Mouse (Mus musculus) myocyte (in vitro differentiated cells): ENCODE measurements around the gene Sephs2.

Experiments used
- CEBPB ChIP-seq: IDR thresholded peaks from 2 replicates; pipeline ENCODE4 v1.6.1; 2011; ENCODE audit warnings: mild to moderate bottlenecking, moderate library complexity; ENCODE audit not compliant: poor library complexity, insufficient read depth, severe bottlenecking
- E2F4 ChIP-seq: IDR thresholded peaks from one replicate; pipeline ENCODE4 v1.6.1; 2011; ENCODE audit warnings: mild to moderate bottlenecking, control low read depth, moderate library complexity; ENCODE audit not compliant: insufficient read depth
- MAX ChIP-seq: IDR thresholded peaks from one replicate; pipeline ENCODE4 v1.6.1; 2011; ENCODE audit warnings: low read depth, mild to moderate bottlenecking, control low read depth
- POLR2AphosphoS2 ChIP-seq: IDR thresholded peaks from one replicate; pipeline ENCODE4 v1.6.1; 2011; ENCODE audit warnings: low read depth, control low read depth; ENCODE audit not compliant: insufficient read length

- no peak for TF ChIP-seq E2F4
- TF ChIP-seq MAX: no peak
- peak; percentile 93 for TF ChIP-seq POLR2AphosphoS2
- 0 out of 2 replicates have a peak, but pooled peaks have one; percentile 45 for TF ChIP-seq CEBPB
Measured at GRCm38 (mm10) chr7:127273925-127274789, at the start of gene Sephs2.
